Mouse (Mus musculus): ENCODE results near the gene St6gal1. TPM values are rescaled to one million over a fixed set of nuclear protein-coding genes. Genes with fewer than 3 reads are reported as not detected.

Gene St6gal1
- polyA plus RNA-seq, 2 experiments = 10.5 to 10.6 TPM

GRCm38 (mm10) chr16:23262131-23262768 is 37.7 kb downstream of the St6gal1 start:
- ATAC-seq (ENCODE audit: insufficient read depth) = no peak
- WGBS (ENCODE audit: insufficient replicate concordance) = 14% methylated on average over 3 of the region's 10 CpGs

GRCm38 (mm10) chr16:23262846-23263245 is 38.3 kb downstream of the St6gal1 start:
- ATAC-seq (ENCODE audit: insufficient read depth) (no peak), DNase-seq (ENCODE audit: low read depth in 3 of 3, low spot score in 3 of 3) (no peak)
- WGBS (ENCODE audit: insufficient replicate concordance) = 41% methylated on average over 5 of the region's 5 CpGs
- no peak overlapping the region for H3K4me2 ChIP-seq (ENCODE audit: low read depth)
- no peak overlapping the region for H3K4me3 ChIP-seq (ENCODE audit: insufficient read depth in 1 of 2, low read depth in 2 of 2, low read length in 2 of 2)
- H3K9ac ChIP-seq (replicated peaks) = no peak overlapping the region
- no peaks in the 10 kb centered on the region for H3K36me3 ChIP-seq (replicated peaks; ENCODE audit: control insufficient read depth, insufficient read depth, low read depth)
- no peaks in the 10 kb centered on the region for H3K9me3 ChIP-seq (ENCODE audit: control insufficient read depth, low read length)
- no peaks in the 10 kb centered on the region for H3K4me1 ChIP-seq (replicated peaks; ENCODE audit: control insufficient read depth in 2 of 2, insufficient read depth in 2 of 2, low read length in 1 of 2)
- TF ChIP-seq EP300 (IDR thresholded peaks at IDR 0.05; ENCODE audit: low read depth) (no peak), CTCF (IDR thresholded peaks at IDR 0.05; ENCODE audit: low read depth) (no peak)
- no peaks in the 10 kb centered on the region; the same call in 1 of the 2 replicates for H3K27me3 ChIP-seq (ENCODE audit: control insufficient read depth, insufficient read depth, low read length)
- no peak overlapping the region for H3K27ac ChIP-seq

More at GRCm38 (mm10) chr16:23262131-23262768, 37.7 kb downstream of the St6gal1 start:
- Histone ChIP-seq H3K4me2 (ENCODE audit: low read depth) (no peak overlapping the region), H3K27me3 (ENCODE audit: control insufficient read depth, insufficient read depth, low read length) (no peaks in the 10 kb centered on the region; the same call in 1 of the 2 replicates), H3K4me1 (replicated peaks; ENCODE audit: control insufficient read depth in 2 of 2, insufficient read depth in 2 of 2, low read length in 1 of 2) (no peaks in the 10 kb centered on the region), H3K9me3 (ENCODE audit: control insufficient read depth, low read length) (no peaks in the 10 kb centered on the region), H3K4me3 (ENCODE audit: insufficient read depth in 1 of 2, low read depth in 2 of 2, low read length in 2 of 2) (no peak overlapping the region), H3K9ac (replicated peaks) (no peak overlapping the region), H3K36me3 (replicated peaks; ENCODE audit: control insufficient read depth, insufficient read depth, low read depth) (no peaks in the 10 kb centered on the region), H3K27ac (no peak overlapping the region)
- TF ChIP-seq EP300 (IDR thresholded peaks at IDR 0.05; ENCODE audit: low read depth) (no peak), CTCF (IDR thresholded peaks at IDR 0.05; ENCODE audit: low read depth) (no peak)
- no peak for DNase-seq (ENCODE audit: low read depth in 3 of 3, low spot score in 3 of 3)

GRCm38 (mm10) chr16:23264999-23265398 is 40.5 kb downstream of the St6gal1 start:
- Histone ChIP-seq H3K9me3 (ENCODE audit: control insufficient read depth, low read length) (no peaks in the 10 kb centered on the region), H3K4me1 (replicated peaks; ENCODE audit: control insufficient read depth in 2 of 2, insufficient read depth in 2 of 2, low read length in 1 of 2) (peaks cover 0 to 2% of the 10 kb centered on the region in 2 experiments; a peak in 1 of 4 replicates), H3K9ac (replicated peaks) (no peak overlapping the region), H3K36me3 (replicated peaks; ENCODE audit: control insufficient read depth, insufficient read depth, low read depth) (no peaks in the 10 kb centered on the region), H3K27ac (no peak overlapping the region), H3K4me3 (ENCODE audit: insufficient read depth in 1 of 2, low read depth in 2 of 2, low read length in 2 of 2) (no peak overlapping the region), H3K27me3 (ENCODE audit: control insufficient read depth, insufficient read depth, low read length) (no peaks in the 10 kb centered on the region), H3K4me2 (ENCODE audit: low read depth) (no peak overlapping the region)
- no peak for ATAC-seq (ENCODE audit: insufficient read depth)
- no peak for DNase-seq (ENCODE audit: low read depth in 3 of 3, low spot score in 3 of 3)
- 69% methylated on average over 12 of the region's 12 CpGs for WGBS (ENCODE audit: insufficient replicate concordance)
- no peak for TF ChIP-seq CTCF (IDR thresholded peaks at IDR 0.05; ENCODE audit: low read depth)
- TF ChIP-seq EP300 (IDR thresholded peaks at IDR 0.05; ENCODE audit: low read depth) = no peak

- Histone ChIP-seq H3K36me3 (replicated peaks; ENCODE audit: control insufficient read depth, insufficient read depth, low read depth) (no peaks in the 10 kb centered on the region), H3K27ac (no peak overlapping the region), H3K4me1 (replicated peaks; ENCODE audit: control insufficient read depth in 2 of 2, insufficient read depth in 2 of 2, low read length in 1 of 2) (peaks cover 0 to 4% of the 10 kb centered on the region in 2 experiments; a peak in 1 of 4 replicates), H3K4me3 (ENCODE audit: insufficient read depth in 1 of 2, low read depth in 2 of 2, low read length in 2 of 2) (no peak overlapping the region), H3K9ac (replicated peaks) (no peak overlapping the region), H3K9me3 (ENCODE audit: control insufficient read depth, low read length) (no peaks in the 10 kb centered on the region), H3K4me2 (ENCODE audit: low read depth) (no peak overlapping the region), H3K27me3 (ENCODE audit: control insufficient read depth, insufficient read depth, low read length) (no peaks in the 10 kb centered on the region)
- TF ChIP-seq EP300 (IDR thresholded peaks at IDR 0.05; ENCODE audit: low read depth) (no peak), CTCF (IDR thresholded peaks at IDR 0.05; ENCODE audit: low read depth) (no peak)
- DNase-seq (ENCODE audit: low read depth in 3 of 3, low spot score in 3 of 3) = no peak
- WGBS (ENCODE audit: insufficient replicate concordance) = 70% methylated on average over 6 of the region's 6 CpGs
- no peak for ATAC-seq (ENCODE audit: insufficient read depth)
These were observed 40.9 kb downstream of the St6gal1 start for GRCm38 (mm10) chr16:23265481-23265880.

GRCm38 (mm10) chr16:23266293-23266692 is 41.8 kb downstream of the St6gal1 start:
- H3K4me3 ChIP-seq (ENCODE audit: insufficient read depth in 1 of 2, low read depth in 2 of 2, low read length in 2 of 2) = no peak overlapping the region
- no peak overlapping the region for H3K27ac ChIP-seq
- ATAC-seq (ENCODE audit: insufficient read depth) = no peak
- H3K27me3 ChIP-seq (ENCODE audit: control insufficient read depth, insufficient read depth, low read length) = no peaks in the 10 kb centered on the region
- no peak overlapping the region for H3K9ac ChIP-seq (replicated peaks)
- H3K36me3 ChIP-seq (replicated peaks; ENCODE audit: control insufficient read depth, insufficient read depth, low read depth) = no peaks in the 10 kb centered on the region
- DNase-seq (ENCODE audit: low read depth in 3 of 3, low spot score in 3 of 3) = no peak
- H3K9me3 ChIP-seq (ENCODE audit: control insufficient read depth, low read length) = no peaks in the 10 kb centered on the region
- TF ChIP-seq EP300 (IDR thresholded peaks at IDR 0.05; ENCODE audit: low read depth) = no peak
- no peak for TF ChIP-seq CTCF (IDR thresholded peaks at IDR 0.05; ENCODE audit: low read depth)
- peaks cover 0 to 7% of the 10 kb centered on the region in 2 experiments; a peak in 1 of 4 replicates for H3K4me1 ChIP-seq (replicated peaks; ENCODE audit: control insufficient read depth in 2 of 2, insufficient read depth in 2 of 2, low read length in 1 of 2)
- 75% methylated on average over 11 of the region's 11 CpGs for WGBS (ENCODE audit: insufficient replicate concordance)
- H3K4me2 ChIP-seq (ENCODE audit: low read depth) = no peak overlapping the region
